Mouse (Mus musculus): ENCODE measurements at regions not wholly inside any gene's neighbourhood (a gene's known extent, or its start where the extent isn't known, plus 50 kb on each side); places are given as distances from the start of the nearest gene placed in this dataset.

- no peak overlapping the region for H3K4me2 ChIP-seq
- H3K4me3 ChIP-seq = no peak overlapping the region
- ATAC-seq (ENCODE audit: low FRiP score, low read depth) = no peak
- H3K27ac ChIP-seq (replicated peaks) = no peak overlapping the region
- H3K27me3 ChIP-seq = no peaks in the 10 kb centered on the region
- WGBS = 88% methylated on average over 9 of the region's 9 CpGs
- no peaks in the 10 kb centered on the region for H3K36me3 ChIP-seq
- H3K9ac ChIP-seq = no peak overlapping the region
- no peaks in the 10 kb centered on the region for H3K4me1 ChIP-seq (replicated peaks)
- no peaks in the 10 kb centered on the region for H3K9me3 ChIP-seq
Observed at GRCm38 (mm10) chr8:126877039-126877365, 68.6 kb downstream of the Tomm20 start.

- no peak for ATAC-seq (ENCODE audit: low FRiP score, low read depth)
- H3K27me3 ChIP-seq = no peaks in the 10 kb centered on the region
- no peak overlapping the region for H3K4me3 ChIP-seq
- no peak overlapping the region for H3K27ac ChIP-seq (replicated peaks)
- H3K9me3 ChIP-seq = no peaks in the 10 kb centered on the region
- 68% methylated on average over 9 of the region's 9 CpGs for WGBS
- no peaks in the 10 kb centered on the region for H3K4me1 ChIP-seq (replicated peaks)
- no peak overlapping the region for H3K9ac ChIP-seq
- no peak overlapping the region for H3K4me2 ChIP-seq
- H3K36me3 ChIP-seq = no peaks in the 10 kb centered on the region
Observed at GRCm38 (mm10) chr8:126876300-126877038, 69.2 kb downstream of the Tomm20 start.

GRCm38 (mm10) chr8:126875491-126876155, 70.0 kb downstream of the Tomm20 start:
- H3K4me1 ChIP-seq (replicated peaks) = no peaks in the 10 kb centered on the region
- no peak for ATAC-seq (ENCODE audit: low FRiP score, low read depth)
- H3K36me3 ChIP-seq = no peaks in the 10 kb centered on the region
- no peak overlapping the region for H3K4me3 ChIP-seq
- H3K9me3 ChIP-seq = no peaks in the 10 kb centered on the region
- H3K27ac ChIP-seq (replicated peaks) = no peak overlapping the region
- no peaks in the 10 kb centered on the region for H3K27me3 ChIP-seq
- no peak overlapping the region for H3K4me2 ChIP-seq
- H3K9ac ChIP-seq = no peak overlapping the region
- WGBS = 87% methylated on average over 7 of the region's 7 CpGs

- no peak overlapping the region for H3K4me2 ChIP-seq
- H3K4me3 ChIP-seq = no peak overlapping the region
- H3K27me3 ChIP-seq = no peaks in the 10 kb centered on the region
- no peaks in the 10 kb centered on the region for H3K9me3 ChIP-seq
- no peaks in the 10 kb centered on the region for H3K36me3 ChIP-seq
- 98% methylated on average over 1 of the region's 1 CpGs for WGBS
- no peak overlapping the region for H3K27ac ChIP-seq (replicated peaks)
- no peak for ATAC-seq (ENCODE audit: low FRiP score, low read depth)
- H3K9ac ChIP-seq = no peak overlapping the region
- H3K4me1 ChIP-seq (replicated peaks) = no peaks in the 10 kb centered on the region
Observed at GRCm38 (mm10) chr8:126874846-126875245, 70.8 kb downstream of the Tomm20 start.

- ATAC-seq (ENCODE audit: low FRiP score, low read depth) = no peak
- no peaks in the 10 kb centered on the region for H3K36me3 ChIP-seq
- no peak overlapping the region for H3K9ac ChIP-seq
- no peak overlapping the region for H3K27ac ChIP-seq (replicated peaks)
- H3K4me2 ChIP-seq = no peak overlapping the region
- no peaks in the 10 kb centered on the region for H3K9me3 ChIP-seq
- WGBS = 86% methylated on average over 6 of the region's 6 CpGs
- no peaks in the 10 kb centered on the region for H3K27me3 ChIP-seq
- no peaks in the 10 kb centered on the region for H3K4me1 ChIP-seq (replicated peaks)
- H3K4me3 ChIP-seq = no peak overlapping the region
Observed at GRCm38 (mm10) chr8:126874126-126874730, 71.4 kb downstream of the Tomm20 start.

GRCm38 (mm10) chr8:126873306-126873705, 72.3 kb downstream of the Tomm20 start:
- Histone ChIP-seq H3K4me1 (replicated peaks) (no peaks in the 10 kb centered on the region), H3K27me3 (no peaks in the 10 kb centered on the region), H3K36me3 (no peaks in the 10 kb centered on the region), H3K9me3 (no peaks in the 10 kb centered on the region), H3K4me2 (no peak overlapping the region), H3K27ac (replicated peaks) (no peak overlapping the region), H3K9ac (no peak overlapping the region), H3K4me3 (no peak overlapping the region)
- 73% methylated on average over 7 of the region's 7 CpGs for WGBS
- no peak for ATAC-seq (ENCODE audit: low FRiP score, low read depth)

- Histone ChIP-seq H3K4me1 (replicated peaks) (no peaks in the 10 kb centered on the region), H3K4me3 (no peak overlapping the region), H3K4me2 (no peak overlapping the region), H3K27ac (replicated peaks) (no peak overlapping the region), H3K36me3 (no peaks in the 10 kb centered on the region), H3K9me3 (no peaks in the 10 kb centered on the region), H3K9ac (no peak overlapping the region), H3K27me3 (no peaks in the 10 kb centered on the region)
- no peak for ATAC-seq (ENCODE audit: low FRiP score, low read depth)
- 90% methylated on average over 4 of the region's 4 CpGs for WGBS
Observed at GRCm38 (mm10) chr8:126872574-126872973, 73.1 kb downstream of the Tomm20 start.

GRCm38 (mm10) chr8:126872133-126872532, 73.5 kb downstream of the Tomm20 start:
- Histone ChIP-seq H3K9me3 (no peaks in the 10 kb centered on the region), H3K27ac (replicated peaks) (no peak overlapping the region), H3K4me2 (no peak overlapping the region), H3K36me3 (no peaks in the 10 kb centered on the region), H3K4me1 (replicated peaks) (no peaks in the 10 kb centered on the region), H3K9ac (no peak overlapping the region), H3K27me3 (no peaks in the 10 kb centered on the region), H3K4me3 (no peak overlapping the region)
- WGBS = 88% methylated on average over 8 of the region's 8 CpGs
- ATAC-seq (ENCODE audit: low FRiP score, low read depth) = no peak

GRCm38 (mm10) chr8:126869464-126869850, 76.2 kb downstream of the Tomm20 start:
- Histone ChIP-seq H3K36me3 (no peaks in the 10 kb centered on the region), H3K9me3 (no peaks in the 10 kb centered on the region), H3K27me3 (no peaks in the 10 kb centered on the region), H3K27ac (replicated peaks) (no peak overlapping the region), H3K9ac (no peak overlapping the region), H3K4me2 (no peak overlapping the region), H3K4me3 (no peak overlapping the region), H3K4me1 (replicated peaks) (no peaks in the 10 kb centered on the region)
- 96% methylated on average over 1 of the region's 1 CpGs for WGBS
- ATAC-seq (ENCODE audit: low FRiP score, low read depth) = no peak

- H3K4me3 ChIP-seq = no peak overlapping the region
- no peak overlapping the region for H3K9ac ChIP-seq
- no peaks in the 10 kb centered on the region for H3K27me3 ChIP-seq
- no peak overlapping the region for H3K4me2 ChIP-seq
- no peak for ATAC-seq (ENCODE audit: low FRiP score, low read depth)
- WGBS = 82% methylated on average over 3 of the region's 3 CpGs
- H3K4me1 ChIP-seq (replicated peaks) = no peaks in the 10 kb centered on the region
- H3K27ac ChIP-seq (replicated peaks) = no peak overlapping the region
- H3K9me3 ChIP-seq = no peaks in the 10 kb centered on the region
- H3K36me3 ChIP-seq = no peaks in the 10 kb centered on the region
Observed at GRCm38 (mm10) chr8:126868831-126869463, 76.7 kb downstream of the Tomm20 start.

- no peaks in the 10 kb centered on the region for H3K9me3 ChIP-seq
- H3K4me3 ChIP-seq = no peak overlapping the region
- H3K36me3 ChIP-seq = no peaks in the 10 kb centered on the region
- H3K4me2 ChIP-seq = no peak overlapping the region
- H3K27me3 ChIP-seq = no peaks in the 10 kb centered on the region
- 83% methylated on average over 14 of the region's 14 CpGs for WGBS
- no peak for ATAC-seq (ENCODE audit: low FRiP score, low read depth)
- H3K4me1 ChIP-seq (replicated peaks) = no peaks in the 10 kb centered on the region
- no peak overlapping the region for H3K9ac ChIP-seq
- no peak overlapping the region for H3K27ac ChIP-seq (replicated peaks)
Observed at GRCm38 (mm10) chr8:126867121-126867988, 78.3 kb downstream of the Tomm20 start.

All from hindbrain, embryonic 15.5 days (tissue).